ENCODE assay signal across 17 mouse cellular contexts in genomic region chr5:5330926-5331460, GRCm38 (mm10).
"Had no signal": no experiment of that assay in that cellular context is flagged by ENCODE, and none has a peak within 500 bp of the region (broad histone marks: within the 10 kb centered on the region; RNA-seq: fewer than 3 reads in every experiment).

No protein-coding gene starts in this region.

- H3K36me3 ChIP-seq: liver, embryonic 15.5 days; stomach, embryonic 15.5 days had no signal

- H3K9me3 ChIP-seq: limb, embryonic 10.5 days; liver, embryonic 15.5 days; neural tube, embryonic 15.5 days; stomach, embryonic 15.5 days had no signal

- H3K4me3 ChIP-seq: layer of hippocampus, adult 2 months; limb, embryonic 10.5 days; liver, embryonic 15.5 days; myocyte; neural tube, embryonic 15.5 days; stomach, embryonic 15.5 days had no signal

- H3K27ac ChIP-seq: layer of hippocampus, adult 2 months; limb, embryonic 10.5 days; liver, embryonic 15.5 days; neural tube, embryonic 15.5 days; stomach, embryonic 15.5 days had no signal

- DNase-seq: kidney, adult 18-20 months; kidney, postnatal 10 days; kidney, postnatal 4 days; lung, adult 2 months; lung, postnatal 36 days; right cerebral cortex, postnatal 14 days; thymus, adult 2 months; thymus, postnatal 25 days had no signal

- H3K9ac ChIP-seq: liver, embryonic 15.5 days; neural tube, embryonic 15.5 days; stomach, embryonic 15.5 days had no signal

- ATAC-seq: lung, postnatal 0 days had no signal

- H3K4me1 ChIP-seq: liver, embryonic 15.5 days; neural tube, embryonic 15.5 days had no signal

- H3K27me3 ChIP-seq: liver, embryonic 15.5 days; neural tube, embryonic 15.5 days; stomach, embryonic 15.5 days had no signal

- H3K4me2 ChIP-seq: liver, embryonic 11.5 days; liver, embryonic 15.5 days; midbrain, embryonic 11.5 days; neural tube, embryonic 15.5 days; stomach, embryonic 15.5 days had no signal
